Comparison of ENCODE assay signal across 10 mouse cellular contexts in the genomic region with DNA sequence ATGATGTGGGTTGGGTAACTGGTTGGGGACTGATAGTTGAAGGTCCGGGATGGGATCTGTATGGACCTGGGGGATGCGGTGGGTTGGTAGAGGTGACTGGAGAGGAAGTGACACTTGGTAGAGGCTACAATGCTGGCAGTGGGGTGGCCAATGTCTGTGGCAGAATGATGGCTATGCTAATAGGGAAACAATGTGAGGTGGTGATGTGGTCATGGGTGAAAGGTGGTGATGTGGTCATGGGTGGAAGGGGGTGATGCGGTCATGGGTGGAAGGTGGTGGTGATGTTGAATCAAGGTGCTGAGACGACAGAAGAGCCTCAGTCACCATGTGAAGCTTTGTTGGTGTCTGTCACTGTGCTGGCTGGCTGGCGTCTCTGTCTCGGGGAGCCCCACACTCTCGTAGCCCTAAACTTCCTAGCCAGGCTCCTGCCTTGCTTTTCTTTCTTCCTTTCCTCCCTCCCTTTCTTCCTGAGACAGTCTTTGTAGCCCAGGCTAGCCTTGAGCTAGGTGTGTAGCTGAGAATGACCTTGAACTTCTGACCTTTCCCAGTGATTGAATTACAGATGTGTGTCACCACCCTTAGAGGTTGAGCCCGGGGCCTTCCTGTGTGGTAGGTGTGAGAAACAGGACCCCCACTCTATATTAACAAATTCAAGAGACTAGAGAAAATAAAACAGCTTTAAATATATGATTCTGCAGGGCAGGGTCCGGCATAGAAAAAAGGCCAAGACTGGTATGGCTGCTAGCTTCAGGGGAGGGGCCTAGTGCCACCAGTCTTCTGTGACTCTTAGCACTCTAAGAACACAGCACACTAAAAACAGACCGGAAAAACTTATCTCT. TPM values are rescaled to one million over a fixed set of nuclear protein-coding genes. Genes with fewer than 3 reads are reported as not detected.
DNase-seq lines count a peak whose midpoint lies in the region; ATAC-seq lines count a peak whose summit lies in the region.
"Had no signal": no experiment of that assay in that cellular context is flagged by ENCODE, and none has a peak within 500 bp of the region (broad histone marks: within the 10 kb centered on the region; RNA-seq: fewer than 3 reads in every experiment).

No protein-coding gene starts in this region.

- intact Hi-C loops in gastrocnemius, postnatal 14 days (cut with DNase I; ENCODE audit: low total_unique reads), result no loop called here

- DNase-seq in gastrocnemius, postnatal 25 days, result peak; percentile 4
- no peak for DNase-seq in gastrocnemius, postnatal 14 days
- DNase-seq in urinary bladder, postnatal 4 days (ENCODE audit: low spot score in 2 of 2), result peak; percentile 12 to 39
- DNase-seq in urinary bladder, adult 18-20 months (ENCODE audit: low spot score in 2 of 2), result no peak
- no peak for DNase-seq in adrenal gland, adult 8-10 months
- DNase-seq in adrenal gland, postnatal 36 days, result no peak
- DNase-seq: liver, embryonic 13.5 days had no signal

- ATAC-seq in monocyte, adult 5-6 weeks (replicated peaks; ENCODE audit: insufficient number of reproducible peaks, low FRiP score, low TSS enrichment, poor library complexity, severe bottlenecking), result peak; percentile 49
- no peak for ATAC-seq in erythroid progenitor cell, adult 5-6 weeks (replicated peaks; ENCODE audit: low FRiP score, poor library complexity, severe bottlenecking)
- ATAC-seq: forebrain, embryonic 14.5 days had no signal

RNA-seq across cellular contexts. Expression of a gene that starts 7.7 kb away (rescaled TPM):
- total RNA-seq in gastrocnemius, postnatal 25 days (2021), result 10 to 100 TPM in 1 of 2 experiments, 1 to 10 TPM in 1; 9.7 to 10.5 TPM
- total RNA-seq in gastrocnemius, postnatal 14 days (2021), result 10 to 100 TPM; 10.7 to 11.4 TPM
- 47.4 to 94.7 TPM (median 64.7 TPM) in 3 replicates for total RNA-seq in monocyte, adult 5-6 weeks (2017)
- total RNA-seq in erythroid progenitor cell, adult 5-6 weeks (2015; ENCODE audit: low replicate concordance), result 11.5 and 17.6 TPM in 2 replicates
- 0.26 and 0.76 TPM in 2 replicates for total RNA-seq in erythroid progenitor cell, adult 5-6 weeks (2017; ENCODE audit: low replicate concordance)
- total RNA-seq in adrenal gland, adult 8-10 months (2022), result 10 to 100 TPM; 19.0 to 25.3 (median 21.7) TPM
- total RNA-seq in adrenal gland, postnatal 36 days (2021), result 10 to 100 TPM; 19.7 to 23.4 TPM

RNA-seq across cellular contexts. Expression of a gene that starts 13.5 kb away (rescaled TPM):
- 10 to 100 TPM; 12.9 to 21.6 TPM for total RNA-seq in gastrocnemius, postnatal 25 days (2021)
- total RNA-seq in gastrocnemius, postnatal 14 days (2021), result 10 to 100 TPM; 24.4 to 26.3 TPM
- 523 to 1,277 TPM (median 526 TPM) in 3 replicates for total RNA-seq in monocyte, adult 5-6 weeks (2017)
- 13.8 and 40.4 TPM in 2 replicates for total RNA-seq in erythroid progenitor cell, adult 5-6 weeks (2015; ENCODE audit: low replicate concordance)
- 44.5 and 87.6 TPM in 2 replicates for total RNA-seq in erythroid progenitor cell, adult 5-6 weeks (2017; ENCODE audit: low replicate concordance)
- total RNA-seq in adrenal gland, adult 8-10 months (2022), result 100 to 1,000 TPM; 126 to 177 (median 159) TPM
- total RNA-seq in adrenal gland, postnatal 36 days (2021), result 100 to 1,000 TPM; 122 to 128 TPM

RNA-seq across cellular contexts. Expression of a gene that starts 22.1 kb away (rescaled TPM):
- 1 to 10 TPM; 7.9 to 8.4 TPM for total RNA-seq in gastrocnemius, postnatal 25 days (2021)
- 1 to 10 TPM; 7.4 to 7.5 TPM for total RNA-seq in gastrocnemius, postnatal 14 days (2021)
- total RNA-seq in monocyte, adult 5-6 weeks (2017), result 11.1 to 17.6 TPM (median 15.7 TPM) in 3 replicates
- 3.4 and 6.5 TPM in 2 replicates for total RNA-seq in erythroid progenitor cell, adult 5-6 weeks (2015; ENCODE audit: low replicate concordance)
- total RNA-seq in erythroid progenitor cell, adult 5-6 weeks (2017; ENCODE audit: low replicate concordance), result 11.0 and 12.6 TPM in 2 replicates
- total RNA-seq in adrenal gland, adult 8-10 months (2022), result 10 to 100 TPM; 16.3 to 27.7 (median 22.2) TPM
- total RNA-seq in adrenal gland, postnatal 36 days (2021), result 10 to 100 TPM; 16.3 to 18.3 TPM

RNA-seq across cellular contexts. Expression of a gene that starts 30.4 kb away (rescaled TPM):
- 1 to 10 TPM; 6.9 to 7.5 TPM for total RNA-seq in gastrocnemius, postnatal 25 days (2021)
- total RNA-seq in gastrocnemius, postnatal 14 days (2021), result 1 to 10 TPM; 7.3 to 7.8 TPM
- 3.6 to 10.0 TPM (median 9.5 TPM) in 3 replicates for total RNA-seq in monocyte, adult 5-6 weeks (2017)
- 2.9 and 5.0 TPM in 2 replicates for total RNA-seq in erythroid progenitor cell, adult 5-6 weeks (2015; ENCODE audit: low replicate concordance)
- 2.6 and 5.5 TPM in 2 replicates for total RNA-seq in erythroid progenitor cell, adult 5-6 weeks (2017; ENCODE audit: low replicate concordance)
- 10 to 100 TPM; 17.3 to 20.0 (median 18.7) TPM for total RNA-seq in adrenal gland, adult 8-10 months (2022)
- 10 to 100 TPM; 15.6 to 20.1 TPM for total RNA-seq in adrenal gland, postnatal 36 days (2021)

RNA-seq across cellular contexts. Expression of a gene that starts 30.5 kb away (rescaled TPM):
- total RNA-seq in gastrocnemius, postnatal 25 days (2021), result 100 to 1,000 TPM; 238 to 253 TPM
- total RNA-seq in gastrocnemius, postnatal 14 days (2021), result 100 to 1,000 TPM; 184 to 190 TPM
- 155 to 237 TPM (median 205 TPM) in 3 replicates for total RNA-seq in monocyte, adult 5-6 weeks (2017)
- total RNA-seq in erythroid progenitor cell, adult 5-6 weeks (2015; ENCODE audit: low replicate concordance), result 106 and 281 TPM in 2 replicates
- total RNA-seq in erythroid progenitor cell, adult 5-6 weeks (2017; ENCODE audit: low replicate concordance), result 31.5 and 73.0 TPM in 2 replicates
- total RNA-seq in adrenal gland, adult 8-10 months (2022), result 100 to 1,000 TPM; 342 to 453 (median 370) TPM
- total RNA-seq in adrenal gland, postnatal 36 days (2021), result 100 to 1,000 TPM; 384 to 426 TPM

Comparison
In these comparisons a context has a peak if more than half of its experiments do, and no peak if none do; other contexts are left out.
1. DNase-seq: peak in gastrocnemius, postnatal 25 days (single experiment) and urinary bladder, postnatal 4 days (2 of 2); none in gastrocnemius, postnatal 14 days (single experiment), urinary bladder, adult 18-20 months (0 of 2), adrenal gland, adult 8-10 months (single experiment) and adrenal gland, postnatal 36 days (0 of 2).